Mouse (Mus musculus): ENCODE measurements at regions not wholly inside any gene's neighbourhood (a gene's known extent, or its start where the extent isn't known, plus 50 kb on each side); places are given as distances from the start of the nearest gene placed in this dataset.

DNA sequence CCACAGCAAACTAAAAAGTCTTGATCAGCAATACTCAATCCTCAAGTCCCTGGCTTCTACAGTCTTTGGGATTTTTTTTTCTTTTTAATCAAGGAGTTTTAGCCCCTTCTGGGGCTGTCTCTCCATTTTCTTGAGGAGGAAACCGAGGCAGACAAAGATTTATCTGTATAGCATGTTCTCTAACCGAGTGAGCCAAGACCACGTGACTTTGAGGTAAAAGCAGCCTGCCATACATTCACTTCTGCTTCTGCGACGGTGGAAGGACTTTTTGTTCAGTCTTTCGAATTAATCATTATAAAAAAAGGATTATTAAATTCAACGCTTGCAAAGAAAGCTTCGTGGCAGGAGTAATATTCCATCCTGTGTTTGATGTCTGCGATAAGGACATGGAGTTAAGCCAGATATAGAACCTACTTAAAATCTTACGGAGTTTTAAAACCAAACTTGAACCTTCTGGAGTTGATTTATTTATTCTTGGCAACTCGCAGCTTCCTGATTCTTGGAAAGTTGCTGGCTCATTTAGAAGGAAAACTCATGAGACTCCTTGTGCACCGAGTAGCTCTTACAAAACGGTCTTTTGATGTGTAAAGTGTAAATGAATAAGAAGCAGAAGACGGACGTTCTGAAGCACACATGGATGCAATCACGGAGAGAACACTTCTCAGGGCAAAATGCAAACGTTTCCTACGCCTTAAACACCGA, 91.7 kb upstream of the Adpgk start:
- H3K4me3 ChIP-seq (ENCODE audit: control insufficient read depth in 1 of 2, insufficient read depth in 1 of 2, low read depth in 1 of 2, low read length in 2 of 2) = no peak overlapping the region
- H3K27ac ChIP-seq (replicated peaks in 1 of 2; ENCODE audit: control insufficient read depth in 1 of 2, insufficient read depth in 1 of 2, low read depth in 2 of 2, low read length in 2 of 2) = no peak overlapping the region
- H3K27me3 ChIP-seq (ENCODE audit: control insufficient read depth, insufficient read depth, low read length) = no peaks in the 10 kb centered on the region
- H3K4me1 ChIP-seq (ENCODE audit: control insufficient read depth in 2 of 2, insufficient read depth in 2 of 2, low read length in 2 of 2) = peaks cover 0 to 3% of the 10 kb centered on the region in 2 experiments; a peak in 1 of 4 replicates
- H3K4me2 ChIP-seq (ENCODE audit: low read length) = no peak overlapping the region
- no peaks in the 10 kb centered on the region for H3K9me3 ChIP-seq (ENCODE audit: control insufficient read depth, low read length)
- 74% methylated on average over 19 of the region's 19 CpGs for WGBS
- no peak for ATAC-seq (ENCODE audit: insufficient number of reproducible peaks, insufficient read depth, low FRiP score, low read depth)
- H3K9ac ChIP-seq (ENCODE audit: low read length) = no peak overlapping the region
- no peaks in the 10 kb centered on the region for H3K36me3 ChIP-seq (ENCODE audit: control insufficient read depth, insufficient read depth, low read length)

DNA sequence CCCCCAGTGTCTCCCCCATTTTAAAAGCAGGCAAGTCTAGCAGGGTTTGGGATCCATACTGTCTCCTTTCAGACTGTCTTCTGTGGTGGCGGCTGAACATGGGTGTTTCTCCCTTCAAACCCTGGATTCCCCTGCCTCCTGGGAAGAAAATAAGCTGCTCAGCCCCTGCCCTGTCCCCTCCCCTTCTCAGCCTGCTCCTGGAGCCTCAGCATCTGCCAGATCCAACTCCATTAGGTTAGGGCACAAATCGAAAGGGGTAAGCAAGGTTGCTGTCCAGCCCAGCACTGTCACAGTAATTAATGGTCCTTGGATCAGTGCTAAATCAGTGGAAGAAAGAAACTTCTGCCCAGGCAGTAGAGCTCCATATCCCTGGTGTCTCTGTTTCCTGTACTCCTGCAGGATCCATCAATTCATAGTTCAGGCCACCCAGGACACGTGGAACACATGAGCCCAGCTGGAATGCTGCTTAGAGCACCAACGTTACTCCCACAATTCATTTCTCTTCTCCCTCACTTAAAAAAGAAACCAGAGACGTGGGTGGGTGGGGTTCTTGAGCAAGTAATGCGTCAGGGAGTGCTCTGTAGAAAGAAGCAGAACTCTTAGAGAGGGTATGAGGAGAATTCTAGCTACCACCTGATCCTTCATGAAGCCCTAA, 93.0 kb upstream of the Adpgk start:
- Histone ChIP-seq H3K27ac (replicated peaks in 1 of 2; ENCODE audit: control insufficient read depth in 1 of 2, insufficient read depth in 1 of 2, low read depth in 2 of 2, low read length in 2 of 2) (no peak overlapping the region), H3K9me3 (ENCODE audit: control insufficient read depth, low read length) (no peaks in the 10 kb centered on the region), H3K36me3 (ENCODE audit: control insufficient read depth, insufficient read depth, low read length) (no peaks in the 10 kb centered on the region), H3K4me3 (ENCODE audit: control insufficient read depth in 1 of 2, insufficient read depth in 1 of 2, low read depth in 1 of 2, low read length in 2 of 2) (no peak overlapping the region), H3K4me1 (ENCODE audit: control insufficient read depth in 2 of 2, insufficient read depth in 2 of 2, low read length in 2 of 2) (peaks cover 0 to 3% of the 10 kb centered on the region in 2 experiments; a peak in 1 of 4 replicates), H3K9ac (ENCODE audit: low read length) (no peak overlapping the region), H3K4me2 (ENCODE audit: low read length) (no peak overlapping the region), H3K27me3 (ENCODE audit: control insufficient read depth, insufficient read depth, low read length) (no peaks in the 10 kb centered on the region)
- WGBS = 49% methylated on average over 6 of the region's 6 CpGs
- no peak for ATAC-seq (ENCODE audit: insufficient number of reproducible peaks, insufficient read depth, low FRiP score, low read depth)

DNA sequence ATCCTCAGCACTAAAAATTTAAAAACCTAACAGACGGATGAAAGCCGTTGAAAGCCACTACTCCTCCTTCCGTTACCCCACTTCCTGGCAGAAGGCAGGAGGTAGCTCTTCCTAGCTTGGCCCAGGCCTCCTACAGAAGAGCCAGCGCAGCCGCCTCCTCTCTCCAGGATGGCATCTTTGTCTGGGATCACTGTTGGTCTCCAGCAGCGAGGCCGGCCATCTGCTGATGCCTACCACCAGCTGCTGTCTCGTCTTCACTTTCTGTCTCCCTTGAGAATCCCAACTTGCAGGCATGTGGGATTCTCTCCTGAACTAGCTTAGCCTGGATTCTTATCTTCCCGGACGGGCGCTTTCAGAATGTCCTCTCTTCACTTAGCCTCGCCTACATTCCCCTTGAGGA, 93.9 kb upstream of the Adpgk start:
- H3K36me3 ChIP-seq (ENCODE audit: control insufficient read depth, insufficient read depth, low read length) = no peaks in the 10 kb centered on the region
- no peak overlapping the region for H3K27ac ChIP-seq (replicated peaks in 1 of 2; ENCODE audit: control insufficient read depth in 1 of 2, insufficient read depth in 1 of 2, low read depth in 2 of 2, low read length in 2 of 2)
- H3K4me3 ChIP-seq (ENCODE audit: control insufficient read depth in 1 of 2, insufficient read depth in 1 of 2, low read depth in 1 of 2, low read length in 2 of 2) = no peak overlapping the region
- no peaks in the 10 kb centered on the region for H3K9me3 ChIP-seq (ENCODE audit: control insufficient read depth, low read length)
- WGBS = 44% methylated on average over 12 of the region's 12 CpGs
- H3K4me1 ChIP-seq (ENCODE audit: control insufficient read depth in 2 of 2, insufficient read depth in 2 of 2, low read length in 2 of 2) = peaks cover 0 to 3% of the 10 kb centered on the region in 2 experiments; a peak in 1 of 4 replicates
- no peak for ATAC-seq (ENCODE audit: insufficient number of reproducible peaks, insufficient read depth, low FRiP score, low read depth)
- H3K27me3 ChIP-seq (ENCODE audit: control insufficient read depth, insufficient read depth, low read length) = no peaks in the 10 kb centered on the region
- H3K4me2 ChIP-seq (ENCODE audit: low read length) = no peak overlapping the region
- no peak overlapping the region for H3K9ac ChIP-seq (ENCODE audit: low read length)

DNA sequence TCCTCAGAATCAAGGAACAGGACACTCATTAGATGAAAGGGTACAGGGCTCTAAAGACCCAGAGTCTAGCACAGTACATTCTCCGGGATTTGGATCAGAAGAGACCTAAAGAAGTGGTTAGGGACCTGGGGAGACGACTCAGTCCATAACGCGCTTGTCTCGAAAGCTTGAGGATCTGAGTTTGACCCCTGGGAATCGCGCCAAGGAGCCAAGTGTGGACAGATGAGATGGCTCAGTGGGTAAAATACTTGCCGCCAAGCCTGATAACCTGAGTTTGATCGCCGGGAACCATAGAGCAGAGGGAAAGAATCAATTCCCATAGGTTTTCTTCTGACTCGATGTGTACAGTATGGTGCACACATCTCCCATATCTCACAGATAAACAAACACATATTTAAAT, 97.4 kb upstream of the Adpgk start:
- Histone ChIP-seq H3K27ac (replicated peaks in 1 of 2; ENCODE audit: control insufficient read depth in 1 of 2, insufficient read depth in 1 of 2, low read depth in 2 of 2, low read length in 2 of 2) (no peak overlapping the region), H3K4me3 (ENCODE audit: control insufficient read depth in 1 of 2, insufficient read depth in 1 of 2, low read depth in 1 of 2, low read length in 2 of 2) (no peak overlapping the region), H3K9me3 (ENCODE audit: control insufficient read depth, low read length) (0 out of 2 replicates have a peak, but pooled peaks cover 3% of the 10 kb centered on the region), H3K9ac (ENCODE audit: low read length) (no peak overlapping the region), H3K4me2 (ENCODE audit: low read length) (no peak overlapping the region), H3K4me1 (ENCODE audit: control insufficient read depth in 2 of 2, insufficient read depth in 2 of 2, low read length in 2 of 2) (peaks cover 0 to 3% of the 10 kb centered on the region in 2 experiments; a peak in 1 of 4 replicates), H3K27me3 (ENCODE audit: control insufficient read depth, insufficient read depth, low read length) (no peaks in the 10 kb centered on the region), H3K36me3 (ENCODE audit: control insufficient read depth, insufficient read depth, low read length) (no peaks in the 10 kb centered on the region)
- no peak for ATAC-seq (ENCODE audit: insufficient number of reproducible peaks, insufficient read depth, low FRiP score, low read depth)
- WGBS = 65% methylated on average over 11 of the region's 11 CpGs

DNA sequence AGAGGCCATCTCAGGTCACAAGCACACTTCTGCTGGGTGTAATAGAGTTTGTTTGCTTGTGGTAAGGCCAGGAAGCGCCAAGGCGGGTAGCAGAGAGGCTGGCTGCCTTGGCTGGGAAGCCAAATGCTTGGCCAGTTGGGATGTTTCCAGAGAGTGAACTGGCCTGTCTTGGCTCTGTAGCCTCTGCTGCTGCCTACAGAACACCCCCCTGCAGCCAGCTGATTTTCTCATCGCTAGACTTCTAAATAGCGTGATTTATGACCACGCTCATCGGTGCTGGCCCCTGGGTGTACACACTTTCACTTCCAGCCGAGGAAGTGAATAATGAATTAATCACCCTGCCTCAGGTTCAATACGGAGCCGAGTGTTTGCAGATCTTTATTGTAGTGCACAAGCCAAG, 102.2 kb upstream of the Adpgk start:
- H3K9me3 ChIP-seq (ENCODE audit: control insufficient read depth, low read length) = 0 out of 2 replicates have a peak, but pooled peaks cover 3% of the 10 kb centered on the region
- no peaks in the 10 kb centered on the region for H3K27me3 ChIP-seq (ENCODE audit: control insufficient read depth, insufficient read depth, low read length)
- no peak overlapping the region for H3K9ac ChIP-seq (ENCODE audit: low read length)
- H3K36me3 ChIP-seq (ENCODE audit: control insufficient read depth, insufficient read depth, low read length) = no peaks in the 10 kb centered on the region
- no peak overlapping the region for H3K4me2 ChIP-seq (ENCODE audit: low read length)
- no peak overlapping the region for H3K27ac ChIP-seq (replicated peaks in 1 of 2; ENCODE audit: control insufficient read depth in 1 of 2, insufficient read depth in 1 of 2, low read depth in 2 of 2, low read length in 2 of 2)
- WGBS = 77% methylated on average over 9 of the region's 9 CpGs
- no peak for ATAC-seq (ENCODE audit: insufficient number of reproducible peaks, insufficient read depth, low FRiP score, low read depth)
- H3K4me1 ChIP-seq (ENCODE audit: control insufficient read depth in 2 of 2, insufficient read depth in 2 of 2, low read length in 2 of 2) = no peaks in the 10 kb centered on the region
- H3K4me3 ChIP-seq (ENCODE audit: control insufficient read depth in 1 of 2, insufficient read depth in 1 of 2, low read depth in 1 of 2, low read length in 2 of 2) = no peak overlapping the region

DNA sequence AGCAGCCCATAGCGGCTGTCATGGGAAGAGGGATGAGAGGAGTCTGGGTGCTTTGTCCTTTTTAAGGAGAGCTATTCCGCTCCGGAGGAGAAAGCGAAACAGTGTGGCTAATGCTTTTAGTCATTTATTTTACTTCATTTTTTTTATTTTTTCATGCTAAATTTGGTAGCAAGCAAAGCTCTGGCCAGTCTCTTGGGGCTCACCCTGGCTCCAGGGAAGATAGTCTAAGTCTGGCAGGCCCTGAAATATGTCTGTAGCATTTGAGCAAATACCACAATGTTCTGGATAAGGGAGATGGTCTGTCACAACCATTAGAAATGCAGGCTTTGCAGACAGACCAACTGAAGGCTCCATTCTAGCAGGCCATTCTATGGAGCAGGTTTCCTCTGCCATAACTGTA, 102.9 kb upstream of the Adpgk start:
- Histone ChIP-seq H3K9me3 (ENCODE audit: control insufficient read depth, low read length) (0 out of 2 replicates have a peak, but pooled peaks cover 3% of the 10 kb centered on the region), H3K9ac (ENCODE audit: low read length) (no peak overlapping the region), H3K4me1 (ENCODE audit: control insufficient read depth in 2 of 2, insufficient read depth in 2 of 2, low read length in 2 of 2) (no peaks in the 10 kb centered on the region), H3K27me3 (ENCODE audit: control insufficient read depth, insufficient read depth, low read length) (no peaks in the 10 kb centered on the region), H3K4me3 (ENCODE audit: control insufficient read depth in 1 of 2, insufficient read depth in 1 of 2, low read depth in 1 of 2, low read length in 2 of 2) (no peak overlapping the region), H3K36me3 (ENCODE audit: control insufficient read depth, insufficient read depth, low read length) (no peaks in the 10 kb centered on the region), H3K4me2 (ENCODE audit: low read length) (no peak overlapping the region), H3K27ac (replicated peaks in 1 of 2; ENCODE audit: control insufficient read depth in 1 of 2, insufficient read depth in 1 of 2, low read depth in 2 of 2, low read length in 2 of 2) (no peak overlapping the region)
- ATAC-seq (ENCODE audit: insufficient number of reproducible peaks, insufficient read depth, low FRiP score, low read depth) = no peak
- 77% methylated on average over 4 of the region's 4 CpGs for WGBS

DNA sequence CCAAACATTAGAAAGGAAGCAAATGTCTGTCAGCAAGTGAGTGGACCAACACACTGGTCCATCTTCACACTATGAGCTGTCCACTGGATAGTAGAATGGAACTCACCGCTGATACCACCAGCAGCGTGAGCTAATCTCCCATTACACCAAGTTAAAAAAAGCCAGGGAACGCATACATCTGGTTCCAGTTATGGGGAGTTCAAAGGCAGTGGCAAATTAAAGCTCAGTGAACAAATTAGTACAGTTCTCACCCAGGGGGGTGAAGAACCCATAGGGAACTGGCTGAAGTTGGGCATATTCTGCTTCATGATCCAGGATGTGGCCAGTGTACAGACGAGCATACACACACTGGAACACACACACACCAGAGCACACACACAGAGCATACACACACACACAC, 105.0 kb upstream of the Adpgk start:
- WGBS = 54% methylated on average over 4 of the region's 4 CpGs
- Histone ChIP-seq H3K27ac (replicated peaks in 1 of 2; ENCODE audit: control insufficient read depth in 1 of 2, insufficient read depth in 1 of 2, low read depth in 2 of 2, low read length in 2 of 2) (no peak overlapping the region), H3K27me3 (ENCODE audit: control insufficient read depth, insufficient read depth, low read length) (no peaks in the 10 kb centered on the region), H3K4me1 (ENCODE audit: control insufficient read depth in 2 of 2, insufficient read depth in 2 of 2, low read length in 2 of 2) (no peaks in the 10 kb centered on the region), H3K36me3 (ENCODE audit: control insufficient read depth, insufficient read depth, low read length) (no peaks in the 10 kb centered on the region), H3K4me2 (ENCODE audit: low read length) (no peak overlapping the region), H3K4me3 (ENCODE audit: control insufficient read depth in 1 of 2, insufficient read depth in 1 of 2, low read depth in 1 of 2, low read length in 2 of 2) (no peak overlapping the region), H3K9me3 (ENCODE audit: control insufficient read depth, low read length) (no peaks in the 10 kb centered on the region), H3K9ac (ENCODE audit: low read length) (no peak overlapping the region)
- ATAC-seq (ENCODE audit: insufficient number of reproducible peaks, insufficient read depth, low FRiP score, low read depth) = no peak
